Mouse (Mus musculus): ENCODE measurements at regions not wholly inside any gene's neighbourhood (a gene's known extent, or its start where the extent isn't known, plus 50 kb on each side); places are given as distances from the start of the nearest gene placed in this dataset.

DNA sequence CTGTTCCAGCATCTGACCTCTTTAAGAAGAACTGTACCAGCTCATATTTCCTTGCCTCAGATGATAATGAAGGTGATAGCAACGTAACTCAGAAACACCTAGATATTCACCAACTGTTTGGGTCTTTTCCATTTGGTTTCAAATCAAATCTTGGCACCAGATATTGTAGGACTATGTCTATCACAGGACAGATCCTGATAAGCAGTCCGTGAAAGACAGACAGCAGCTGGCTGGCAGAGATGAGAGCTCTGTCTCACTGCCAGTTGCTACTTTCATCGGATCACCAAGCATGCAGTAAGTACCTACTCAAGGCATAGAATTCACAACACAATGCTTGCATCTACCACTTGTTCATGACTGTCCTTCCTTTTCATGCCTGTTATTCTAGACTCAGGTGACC, 252.7 kb upstream of the Myo3a start:
- TF ChIP-seq TAL1 (IDR thresholded peaks at IDR 0.05; ENCODE audit: low read length) (no peak), GATA1 (IDR thresholded peaks at IDR 0.05; ENCODE audit: low read length) (no peak)

DNA sequence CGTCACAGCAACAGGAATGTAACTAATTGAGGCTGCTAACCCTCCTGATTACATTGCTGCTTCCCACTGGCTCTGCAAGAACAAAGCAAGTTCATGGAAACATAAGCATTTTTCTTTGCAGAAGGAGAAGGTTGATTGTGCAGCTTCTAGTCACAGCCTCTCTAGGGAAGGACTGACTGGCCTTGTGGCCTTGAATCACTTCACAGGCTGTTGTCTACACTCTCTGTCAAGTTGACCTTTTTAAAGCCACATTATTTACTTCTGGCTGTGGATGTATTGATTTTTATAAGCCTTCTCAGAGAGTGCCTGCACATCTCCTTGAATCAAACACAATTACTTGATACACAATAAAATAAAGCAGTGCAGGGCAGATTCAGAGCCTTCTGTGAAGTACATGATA, 251.8 kb upstream of the Myo3a start:
- Histone ChIP-seq H3K9me3 (ENCODE audit: control insufficient read depth, low read length) (no peaks in the 10 kb centered on the region), H3K36me3 (ENCODE audit: control insufficient read depth) (no peaks in the 10 kb centered on the region), H3K4me3 (replicated peaks) (no peak overlapping the region), H3K4me1 (ENCODE audit: control insufficient read depth) (peaks cover 25% of the 10 kb centered on the region), H3K27me3 (ENCODE audit: control insufficient read depth) (no peaks in the 10 kb centered on the region)
- no peak for TF ChIP-seq TAL1 (IDR thresholded peaks at IDR 0.05; ENCODE audit: low read length)
- no peak for TF ChIP-seq GATA1 (IDR thresholded peaks at IDR 0.05; ENCODE audit: low read length)

More for the DNA sequence above, 252.7 kb upstream of the Myo3a start:
- H3K27me3 ChIP-seq (ENCODE audit: control insufficient read depth): no peaks in the 10 kb centered on the region
- no peaks in the 10 kb centered on the region for H3K36me3 ChIP-seq (ENCODE audit: control insufficient read depth)
- no peaks in the 10 kb centered on the region for H3K9me3 ChIP-seq (ENCODE audit: control insufficient read depth, low read length)
- H3K4me3 ChIP-seq (replicated peaks): no peak overlapping the region
- H3K4me1 ChIP-seq (ENCODE audit: control insufficient read depth): peaks cover 25% of the 10 kb centered on the region

- Histone ChIP-seq H3K36me3 (ENCODE audit: control insufficient read depth) (no peaks in the 10 kb centered on the region), H3K4me1 (ENCODE audit: control insufficient read depth) (peaks cover 22% of the 10 kb centered on the region), H3K9me3 (ENCODE audit: control insufficient read depth, low read length) (no peaks in the 10 kb centered on the region), H3K27me3 (ENCODE audit: control insufficient read depth) (no peaks in the 10 kb centered on the region), H3K4me3 (replicated peaks) (no peak overlapping the region)
- no peak for TF ChIP-seq TAL1 (IDR thresholded peaks at IDR 0.05; ENCODE audit: low read length)
- no peak for TF ChIP-seq GATA1 (IDR thresholded peaks at IDR 0.05; ENCODE audit: low read length)
These were observed 251.0 kb upstream of the Myo3a start for GRCm38 (mm10) chr2:21976337-21976736.

- H3K4me1 ChIP-seq (ENCODE audit: control insufficient read depth): peaks cover 22% of the 10 kb centered on the region
- no peaks in the 10 kb centered on the region for H3K9me3 ChIP-seq (ENCODE audit: control insufficient read depth, low read length)
- H3K27me3 ChIP-seq (ENCODE audit: control insufficient read depth): no peaks in the 10 kb centered on the region
- no peaks in the 10 kb centered on the region for H3K36me3 ChIP-seq (ENCODE audit: control insufficient read depth)
- TF ChIP-seq GATA1 (IDR thresholded peaks at IDR 0.05; ENCODE audit: low read length) (no peak), TAL1 (IDR thresholded peaks at IDR 0.05; ENCODE audit: low read length) (no peak)
- H3K4me3 ChIP-seq (replicated peaks): no peak overlapping the region
These were observed 250.5 kb upstream of the Myo3a start for GRCm38 (mm10) chr2:21976831-21977230.

DNA sequence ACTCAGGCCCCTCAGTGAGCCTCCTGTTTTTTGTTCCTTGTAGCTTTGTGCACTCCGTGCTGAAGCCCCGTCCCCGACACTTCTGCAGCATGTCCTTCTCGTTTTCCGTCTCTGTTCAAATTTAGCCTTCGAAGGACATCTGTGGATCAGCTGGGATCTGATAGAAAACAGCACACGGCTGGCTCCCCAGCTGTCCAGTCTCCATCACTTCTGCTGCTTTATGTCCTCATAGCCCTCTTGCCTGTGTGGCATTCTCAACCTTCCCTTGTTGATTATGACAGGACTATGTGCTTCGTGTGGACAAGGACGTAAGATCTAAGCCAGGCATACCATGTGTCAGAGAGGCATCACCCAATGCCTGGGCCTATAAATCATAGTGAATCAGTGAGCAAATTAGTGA, 247.1 kb upstream of the Myo3a start:
- TF ChIP-seq GATA1 (IDR thresholded peaks at IDR 0.05; ENCODE audit: low read length): no peak
- no peak for TF ChIP-seq TAL1 (IDR thresholded peaks at IDR 0.05; ENCODE audit: low read length)
- H3K4me3 ChIP-seq (replicated peaks): no peak overlapping the region
- peaks cover 14% of the 10 kb centered on the region for H3K4me1 ChIP-seq (ENCODE audit: control insufficient read depth)

DNA sequence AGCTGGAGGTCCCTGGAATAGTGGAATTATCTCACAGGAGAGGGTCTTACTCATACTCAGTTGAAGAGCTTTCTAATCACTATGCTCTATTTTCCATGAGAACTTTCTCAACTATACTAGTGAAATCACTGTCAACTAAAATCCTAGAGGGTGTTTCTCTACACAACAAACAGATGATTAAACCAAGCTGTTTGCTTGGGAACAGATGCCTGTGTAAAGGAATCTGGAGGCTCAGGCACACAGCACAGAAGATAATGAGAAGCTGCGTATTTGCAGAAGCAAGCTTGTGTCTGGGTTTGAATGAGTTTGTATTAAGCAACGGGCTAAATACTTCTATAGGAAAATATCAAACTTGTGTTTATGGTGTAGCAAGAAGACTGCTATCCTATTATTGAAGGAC, 202.9 kb upstream of the Myo3a start:
- H3K36me3 ChIP-seq (ENCODE audit: control insufficient read depth): no peaks in the 10 kb centered on the region

More for the DNA sequence above, 247.1 kb upstream of the Myo3a start:
- no peaks in the 10 kb centered on the region for H3K36me3 ChIP-seq (ENCODE audit: control insufficient read depth)
- no peaks in the 10 kb centered on the region for H3K27me3 ChIP-seq (ENCODE audit: control insufficient read depth)
- no peaks in the 10 kb centered on the region for H3K9me3 ChIP-seq (ENCODE audit: control insufficient read depth, low read length)

DNA sequence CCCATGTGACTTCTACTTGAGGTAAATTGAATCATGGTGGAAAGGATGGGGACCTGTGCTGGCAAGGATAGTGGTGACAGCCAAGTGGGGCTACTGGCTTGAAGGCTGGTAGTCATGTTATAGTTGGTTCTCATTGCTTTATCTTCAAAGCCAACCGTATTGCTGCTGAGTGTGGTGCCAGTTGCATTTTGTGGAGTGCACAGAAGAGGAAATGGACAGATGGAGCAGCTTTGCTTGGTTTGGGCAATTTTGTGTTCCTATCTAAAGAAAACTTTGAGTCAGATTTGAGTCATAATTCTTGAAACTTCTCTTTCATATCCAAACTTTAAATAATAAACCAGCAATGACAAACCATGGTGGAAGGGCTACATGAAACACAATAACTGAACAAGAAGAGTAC, 200.5 kb upstream of the Myo3a start:
- no peaks in the 10 kb centered on the region for H3K4me1 ChIP-seq (ENCODE audit: control insufficient read depth)
- no peak for TF ChIP-seq GATA1 (IDR thresholded peaks at IDR 0.05; ENCODE audit: low read length)
- TF ChIP-seq TAL1 (IDR thresholded peaks at IDR 0.05; ENCODE audit: low read length): no peak
- no peaks in the 10 kb centered on the region for H3K27me3 ChIP-seq (ENCODE audit: control insufficient read depth)
- H3K9me3 ChIP-seq (ENCODE audit: control insufficient read depth, low read length): no peaks in the 10 kb centered on the region
- no peak overlapping the region for H3K4me3 ChIP-seq (replicated peaks)
- H3K36me3 ChIP-seq (ENCODE audit: control insufficient read depth): no peaks in the 10 kb centered on the region

More for the DNA sequence above, 202.9 kb upstream of the Myo3a start:
- no peaks in the 10 kb centered on the region for H3K4me1 ChIP-seq (ENCODE audit: control insufficient read depth)
- H3K9me3 ChIP-seq (ENCODE audit: control insufficient read depth, low read length): no peaks in the 10 kb centered on the region
- no peaks in the 10 kb centered on the region for H3K27me3 ChIP-seq (ENCODE audit: control insufficient read depth)
- no peak overlapping the region for H3K4me3 ChIP-seq (replicated peaks)
- no peak for TF ChIP-seq TAL1 (IDR thresholded peaks at IDR 0.05; ENCODE audit: low read length)
- TF ChIP-seq GATA1 (IDR thresholded peaks at IDR 0.05; ENCODE audit: low read length): no peak

DNA sequence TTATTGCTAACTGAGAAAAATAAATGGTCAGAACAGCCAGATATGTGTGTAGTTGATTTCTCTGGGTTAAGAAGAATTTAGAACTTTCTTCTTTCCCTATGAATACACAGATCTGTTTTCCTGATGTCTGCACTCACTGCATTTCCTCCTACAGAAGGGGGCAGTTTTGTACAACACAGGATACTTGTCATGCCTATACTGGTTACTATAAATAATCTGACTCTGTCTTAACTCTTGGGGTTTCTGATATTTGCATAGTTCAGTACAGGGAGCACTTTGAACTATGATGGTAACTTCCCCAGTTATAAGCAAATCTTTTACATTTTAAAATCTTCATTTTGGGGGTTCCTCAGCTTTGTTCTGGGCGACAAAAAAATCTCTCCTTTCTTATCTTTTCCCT, 198.7 kb upstream of the Myo3a start:
- H3K9me3 ChIP-seq (ENCODE audit: control insufficient read depth, low read length): no peaks in the 10 kb centered on the region
- TF ChIP-seq TAL1 (IDR thresholded peaks at IDR 0.05; ENCODE audit: low read length) (no peak), GATA1 (IDR thresholded peaks at IDR 0.05; ENCODE audit: low read length) (no peak)
- no peak overlapping the region for H3K4me3 ChIP-seq (replicated peaks)
- no peaks in the 10 kb centered on the region for H3K36me3 ChIP-seq (ENCODE audit: control insufficient read depth)
- no peaks in the 10 kb centered on the region for H3K4me1 ChIP-seq (ENCODE audit: control insufficient read depth)
- H3K27me3 ChIP-seq (ENCODE audit: control insufficient read depth): no peaks in the 10 kb centered on the region

GRCm38 (mm10) chr2:22029022-22029803, 198.1 kb upstream of the Myo3a start:
- Histone ChIP-seq H3K36me3 (ENCODE audit: control insufficient read depth) (no peaks in the 10 kb centered on the region), H3K27me3 (ENCODE audit: control insufficient read depth) (no peaks in the 10 kb centered on the region), H3K4me3 (replicated peaks) (no peak overlapping the region), H3K9me3 (ENCODE audit: control insufficient read depth, low read length) (no peaks in the 10 kb centered on the region), H3K4me1 (ENCODE audit: control insufficient read depth) (no peaks in the 10 kb centered on the region)
- TF ChIP-seq TAL1 (IDR thresholded peaks at IDR 0.05; ENCODE audit: low read length): no peak
- TF ChIP-seq GATA1 (IDR thresholded peaks at IDR 0.05; ENCODE audit: low read length): no peak

GRCm38 (mm10) chr2:22029804-22030194, 197.5 kb upstream of the Myo3a start:
- TF ChIP-seq GATA1 (IDR thresholded peaks at IDR 0.05; ENCODE audit: low read length) (no peak), TAL1 (IDR thresholded peaks at IDR 0.05; ENCODE audit: low read length) (no peak)
- Histone ChIP-seq H3K4me1 (ENCODE audit: control insufficient read depth) (no peaks in the 10 kb centered on the region), H3K4me3 (replicated peaks) (no peak overlapping the region), H3K9me3 (ENCODE audit: control insufficient read depth, low read length) (no peaks in the 10 kb centered on the region), H3K36me3 (ENCODE audit: control insufficient read depth) (no peaks in the 10 kb centered on the region), H3K27me3 (ENCODE audit: control insufficient read depth) (no peaks in the 10 kb centered on the region)

Measured in erythroblast, embryonic 14.5 days (primary cell).